Mouse (Mus musculus): ENCODE measurements around the gene Lipm. TPM values are rescaled to one million over a fixed set of nuclear protein-coding genes. Genes with fewer than 3 reads are reported as not detected.

Gene Lipm
- polyA plus RNA-seq, 1 experiment = not detected

GRCm38 (mm10) chr19:34139431-34140046, 38.8 kb downstream of the Lipm start:
- TF ChIP-seq GATA1 (IDR thresholded peaks at IDR 0.05; ENCODE audit: low read length) = no peak

- no peak for TF ChIP-seq GATA1 (IDR thresholded peaks at IDR 0.05; ENCODE audit: low read length)
Measured at GRCm38 (mm10) chr19:34148421-34148820, 47.7 kb downstream of the Lipm start.

GRCm38 (mm10) chr19:34151909-34152308, 51.2 kb downstream of the Lipm start:
- TF ChIP-seq GATA1 (IDR thresholded peaks at IDR 0.05; ENCODE audit: low read length) = no peak

GRCm38 (mm10) chr19:34153263-34154144, 52.8 kb downstream of the Lipm start:
- TF ChIP-seq GATA1 (IDR thresholded peaks at IDR 0.05; ENCODE audit: low read length) = no peak

- no peak for TF ChIP-seq GATA1 (IDR thresholded peaks at IDR 0.05; ENCODE audit: low read length)
Measured at GRCm38 (mm10) chr19:34162693-34163092, 62.0 kb downstream of the Lipm start.

- no peak for TF ChIP-seq GATA1 (IDR thresholded peaks at IDR 0.05; ENCODE audit: low read length)
Measured at GRCm38 (mm10) chr19:34165891-34166290, 65.2 kb downstream of the Lipm start, which contains the start of gene Ankrd22. Ankrd22 (minus strand) TSS chr19:34166053.

GRCm38 (mm10) chr19:34166386-34166785, 65.7 kb downstream of the Lipm start:
- no peak for TF ChIP-seq GATA1 (IDR thresholded peaks at IDR 0.05; ENCODE audit: low read length)

GRCm38 (mm10) chr19:34167896-34168661, 67.3 kb downstream of the Lipm start:
- TF ChIP-seq GATA1 (IDR thresholded peaks at IDR 0.05; ENCODE audit: low read length) = no peak

- no peak for TF ChIP-seq GATA1 (IDR thresholded peaks at IDR 0.05; ENCODE audit: low read length)
Measured at GRCm38 (mm10) chr19:34169121-34169520, 68.4 kb downstream of the Lipm start.

- no peak for TF ChIP-seq GATA1 (IDR thresholded peaks at IDR 0.05; ENCODE audit: low read length)
Measured at GRCm38 (mm10) chr19:34171167-34171566, 70.4 kb downstream of the Lipm start.

Other genes starting within 250 kb of the Lipm start
- not detected in 2 replicates for gene Lipf, start 139.7 kb upstream of the Lipm start, polyA plus RNA-seq (2012)
- gene Lipk, start 92.6 kb upstream of the Lipm start, polyA plus RNA-seq (2012) = not detected in 2 replicates
- not detected in 2 replicates for gene Lipn, start 33.6 kb upstream of the Lipm start, polyA plus RNA-seq (2012)
- not detected in 2 replicates for gene Ankrd22, start 65.1 kb downstream of the Lipm start, polyA plus RNA-seq (2012)
- gene Stambpl1, start 91.3 kb downstream of the Lipm start, polyA plus RNA-seq (2012) = not detected in 2 replicates
- not detected in 2 replicates for gene Acta2, start 154.7 kb downstream of the Lipm start, polyA plus RNA-seq (2012)
- gene Fas, start 189.7 kb downstream of the Lipm start, polyA plus RNA-seq (2012) = not detected in 2 replicates